Mouse (Mus musculus) gastrocnemius, postnatal 10 days (tissue): ENCODE results near the gene 4930447C04Rik. TPM values are rescaled to one million over a fixed set of nuclear protein-coding genes. Genes with fewer than 3 reads are reported as not detected.

Source experiments
- DNase-seq: peaks from one replicate; pipeline ENCODE4 v3.0.0; 2021; ENCODE audit warnings: mixed read lengths
- total RNA-seq, 2 experiments: library from RNA; stranded (reverse); gene quantifications; 2 replicates each; pipeline ENCODE4 v1.2.3; 2021

4930447C04Rik gene
- total RNA-seq, 2 experiments from 2014 or later: 1.3 to 1.4 TPM

- no peak for DNase-seq
Measured at GRCm38 (mm10) chr12:72837302-72837701, 103.3 kb downstream of the 4930447C04Rik start.

DNA sequence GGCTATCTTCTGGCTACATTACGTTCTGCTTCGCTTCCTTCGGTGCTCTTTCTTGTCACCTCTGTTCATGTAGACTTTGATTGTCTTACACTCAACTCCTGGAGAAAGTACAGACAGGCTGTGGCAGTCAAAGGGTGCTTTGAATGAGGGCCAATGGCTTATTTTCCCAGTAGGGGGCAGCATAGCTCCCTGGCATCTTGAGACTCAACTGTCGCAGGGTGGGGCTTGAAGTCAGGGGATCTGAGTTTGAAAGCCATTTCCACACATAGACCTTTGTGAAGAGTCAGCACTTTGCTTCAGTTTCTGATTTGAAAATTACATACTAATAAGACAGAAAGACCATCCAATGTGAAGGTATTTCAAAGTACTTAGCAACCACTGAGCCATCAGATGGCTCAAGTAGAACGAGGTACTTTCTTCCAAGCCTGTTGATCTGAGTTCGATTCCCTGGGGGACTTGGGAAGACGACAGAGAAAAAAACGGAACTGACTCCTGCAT, 105.0 kb downstream of the 4930447C04Rik start:
- no peak for DNase-seq

- no peak for DNase-seq
Measured at GRCm38 (mm10) chr12:72834773-72835517, 105.6 kb downstream of the 4930447C04Rik start.

GRCm38 (mm10) chr12:72831711-72832432, 108.7 kb downstream of the 4930447C04Rik start:
- peak; percentile 23 for DNase-seq

Other genes starting within 250 kb of the 4930447C04Rik start
- 100 to 1,000 TPM; 185 to 193 TPM for gene Ppm1a, start 183.3 kb downstream of the 4930447C04Rik start, total RNA-seq
- not detected for gene Six6, start 882 bp downstream of the 4930447C04Rik start, total RNA-seq
- 10 to 100 TPM; 38.1 to 44.1 TPM for gene Six1, start 113.1 kb upstream of the 4930447C04Rik start, total RNA-seq
- 10 to 100 TPM in 1 of 2 experiments, 1 to 10 TPM in 1; 8.6 to 11.3 TPM for gene Six4, start 172.7 kb upstream of the 4930447C04Rik start, total RNA-seq
- gene Mnat1, start 182.9 kb upstream of the 4930447C04Rik start, total RNA-seq: 10 to 100 TPM; 24.0 to 29.2 TPM